Mouse (Mus musculus) hindbrain, embryonic 11.5 days (tissue): ENCODE data around the gene Klrb1. TPM values are rescaled to one million over a fixed set of nuclear protein-coding genes. Genes with fewer than 3 reads are reported as not detected.
"Not testable (repeated sequence)": the region's sequence is repeated elsewhere in the genome, so short reads cannot be mapped to it uniquely, and the experiment has no call there.

Experiments
- ATAC-seq: fragments of 200-750 bp; cut with Nextera tagmentation; 2 replicates; pipeline ENCODE4 v1.8.0; 2017; ENCODE audit warnings: mild to moderate bottlenecking, moderate TSS enrichment, moderate library complexity; ENCODE audit not compliant: low FRiP score
- DNase-seq: peaks from one replicate; pipeline ENCODE4 v3.0.0-alpha.2; 2015; ENCODE audit warnings: low spot score
- H3K27ac ChIP-seq: fragments of 300-500 bp; sonication (generic); 2 replicates; pipeline ENCODE4 v1.5.1; 2014; ENCODE audit warnings: mild to moderate bottlenecking, low read depth, low read length
- H3K27me3 ChIP-seq: fragments of 300-500 bp; sonication (generic); 2 replicates; pipeline ENCODE4 v1.6.1; 2014; ENCODE audit warnings: mild to moderate bottlenecking, low read length, moderate library complexity, mixed read lengths; ENCODE audit not compliant: control insufficient read depth, insufficient read depth
- H3K36me3 ChIP-seq: fragments of 300-500 bp; sonication (generic); 2 replicates; pipeline ENCODE4 v1.6.1; 2014; ENCODE audit warnings: mild to moderate bottlenecking, low read length, moderate library complexity, mixed read lengths; ENCODE audit not compliant: control insufficient read depth, insufficient read depth
- H3K4me1 ChIP-seq: fragments of 300-500 bp; sonication (generic); replicated peaks from 2 replicates; pipeline ENCODE4 v1.6.1; 2014; ENCODE audit warnings: low read length, mixed read lengths; ENCODE audit not compliant: control insufficient read depth, insufficient read depth
- H3K4me2 ChIP-seq: fragments of 300-500 bp; sonication (generic); replicated peaks from 2 replicates; pipeline ENCODE4 v1.6.1; 2014; ENCODE audit warnings: mild to moderate bottlenecking, low read depth, low read length
- H3K4me3 ChIP-seq: fragments of 300-500 bp; sonication (generic); 2 replicates; pipeline ENCODE4 v1.5.1; 2014; ENCODE audit warnings: low read depth, low read length
- H3K9ac ChIP-seq: fragments of 300-500 bp; sonication (generic); 2 replicates; pipeline ENCODE4 v1.6.1; 2014; ENCODE audit warnings: low read depth, low read length
- H3K9me3 ChIP-seq: fragments of 300-500 bp; sonication (generic); 2 replicates; pipeline ENCODE4 v1.6.1; 2016; ENCODE audit warnings: low read length; ENCODE audit not compliant: control insufficient read depth
- WGBS: fragments of 180-500 bp; shearing (Covaris S2); extraction: QIAGEN DNeasy Blood & Tissue Kit; methylation state at CpG from one replicate; pipeline ENCODE4 v1.1.7; 2014; 5-methylcytosine and 5-hydroxymethylcytosine counted together
- polyA plus RNA-seq: library from polyadenylated mRNA; unstranded; fragments of >200 nt; fragmentation: Nextera tagmentation; extraction: Ambion mirVana; gene quantifications from 2 replicates; pipeline ENCODE4 v1.2.1, GENCODE M21; 2014

Klrb1 gene
- not detected in 2 replicates for polyA plus RNA-seq

DNA sequence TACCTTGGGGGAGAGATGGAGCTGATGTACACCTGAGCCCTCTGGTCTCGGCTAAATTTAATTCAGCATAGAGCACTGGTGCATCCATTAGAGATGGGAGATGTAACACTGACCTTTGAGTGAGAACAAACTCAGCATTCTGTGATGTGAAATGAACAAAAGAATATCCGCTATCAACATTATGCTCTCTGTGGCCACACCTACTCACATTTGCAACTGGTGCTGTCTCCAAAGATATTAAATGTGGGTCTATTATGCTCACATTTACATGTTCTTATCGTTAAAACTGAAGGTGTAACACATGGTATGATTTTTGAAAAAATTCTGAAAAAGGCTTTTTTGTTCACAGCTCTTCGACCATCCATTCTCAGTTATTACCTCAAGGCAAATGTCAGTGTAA lies at the start of gene Klrb1:
Klrb1 (minus strand) TSS at position 101 of the 400 bp plus-strand sequence.
- WGBS, result 88% methylated on average over 4 of the region's 4 CpGs
- no peak within 1 kb of the TSS for H3K4me3 ChIP-seq
- no peaks in the 10 kb centered on the region for H3K9me3 ChIP-seq
- no peaks in the 10 kb centered on the region for H3K4me1 ChIP-seq
- H3K36me3 ChIP-seq, result no peaks in the 10 kb centered on the region
- H3K9ac ChIP-seq, result no peak within 1 kb of the TSS
- no peak within 1 kb of the TSS for H3K27ac ChIP-seq
- ATAC-seq (no peak), DNase-seq (no peak)
- no peaks in the 10 kb centered on the region for H3K27me3 ChIP-seq
- H3K4me2 ChIP-seq, result no peak within 1 kb of the TSS

- Histone ChIP-seq H3K9ac (no peak overlapping the region), H3K27me3 (no peaks in the 10 kb centered on the region), H3K9me3 (no peaks in the 10 kb centered on the region), H3K4me2 (no peak overlapping the region), H3K4me3 (no peak overlapping the region), H3K36me3 (no peaks in the 10 kb centered on the region), H3K27ac (0 out of 2 replicates have a peak overlapping the region, but pooled peaks have one; percentile 17), H3K4me1 (no peaks in the 10 kb centered on the region)
- ATAC-seq (no peak), DNase-seq (peak; percentile 38)
- WGBS, result 82% methylated on average over 10 of the region's 10 CpGs
Measured at GRCm38 (mm10) chr6:128769481-128770253, 46.8 kb upstream of the Klrb1 start.

DNA sequence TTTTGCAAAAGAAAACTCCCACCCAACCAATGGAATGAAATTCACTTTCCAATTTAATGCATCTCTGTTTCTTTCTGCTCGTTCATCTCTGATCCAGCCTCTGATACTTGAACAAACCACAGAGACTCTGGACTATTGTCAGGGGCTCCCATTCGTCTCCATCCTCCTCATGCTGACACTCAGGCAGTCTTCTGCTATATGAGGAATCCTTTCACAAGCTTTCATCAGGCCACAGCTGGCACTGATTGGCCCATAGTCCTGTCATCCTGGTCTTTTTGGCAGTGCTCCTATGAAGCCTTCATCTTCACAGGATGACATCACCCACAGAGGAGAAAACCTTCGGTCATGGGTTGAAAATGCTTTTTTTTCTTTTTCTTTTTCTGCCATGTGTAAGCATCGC lies 45.2 kb upstream of the Klrb1 start:
- ATAC-seq, result no peak
- DNase-seq, result no peak
- Histone ChIP-seq H3K27me3 (no peaks in the 10 kb centered on the region), H3K27ac (no peak overlapping the region), H3K4me1 (no peaks in the 10 kb centered on the region), H3K36me3 (no peaks in the 10 kb centered on the region), H3K4me2 (no peak overlapping the region), H3K9ac (no peak overlapping the region), H3K9me3 (no peaks in the 10 kb centered on the region), H3K4me3 (no peak overlapping the region)
- 78% methylated on average over 4 of the region's 4 CpGs for WGBS

GRCm38 (mm10) chr6:128766486-128767254 lies 43.8 kb upstream of the Klrb1 start:
- DNase-seq (peak; percentile 73), ATAC-seq (peak; percentile 26; the same call in 1 of the 2 replicates)
- not testable (repeated sequence) for H3K4me3 ChIP-seq, H3K9me3 ChIP-seq, H3K27ac ChIP-seq, H3K4me2 ChIP-seq, H3K9ac ChIP-seq, H3K27me3 ChIP-seq, H3K36me3 ChIP-seq, H3K4me1 ChIP-seq
- WGBS, result 72% methylated on average over 6 of the region's 6 CpGs

DNA sequence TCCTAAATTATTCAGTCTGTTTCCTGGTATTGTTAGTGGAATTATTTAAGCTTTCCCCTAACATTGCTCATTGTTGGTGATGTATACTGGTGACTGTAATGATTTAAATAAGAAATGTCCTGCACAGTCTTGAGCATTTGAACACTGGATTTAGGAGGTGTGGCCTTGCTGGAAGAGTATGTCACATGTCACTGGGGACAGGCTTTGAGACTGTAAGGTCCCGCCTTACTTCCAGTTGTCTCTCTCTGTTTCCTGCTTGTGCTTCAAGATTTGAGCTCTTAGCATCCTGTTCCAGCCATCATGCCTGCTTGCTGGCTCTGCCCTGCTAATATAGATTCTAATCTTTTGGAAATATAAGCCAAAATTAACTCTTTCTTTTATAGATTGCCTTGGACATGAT lies 42.4 kb upstream of the Klrb1 start:
- Histone ChIP-seq H3K9ac (no peak overlapping the region), H3K4me2 (no peak overlapping the region), H3K27ac (no peak overlapping the region), H3K27me3 (no peaks in the 10 kb centered on the region), H3K36me3 (no peaks in the 10 kb centered on the region), H3K4me1 (no peaks in the 10 kb centered on the region), H3K4me3 (no peak overlapping the region), H3K9me3 (no peaks in the 10 kb centered on the region)
- ATAC-seq (no peak), DNase-seq (no peak)
- 81% methylated on average over 1 of the region's 1 CpGs for WGBS

DNA sequence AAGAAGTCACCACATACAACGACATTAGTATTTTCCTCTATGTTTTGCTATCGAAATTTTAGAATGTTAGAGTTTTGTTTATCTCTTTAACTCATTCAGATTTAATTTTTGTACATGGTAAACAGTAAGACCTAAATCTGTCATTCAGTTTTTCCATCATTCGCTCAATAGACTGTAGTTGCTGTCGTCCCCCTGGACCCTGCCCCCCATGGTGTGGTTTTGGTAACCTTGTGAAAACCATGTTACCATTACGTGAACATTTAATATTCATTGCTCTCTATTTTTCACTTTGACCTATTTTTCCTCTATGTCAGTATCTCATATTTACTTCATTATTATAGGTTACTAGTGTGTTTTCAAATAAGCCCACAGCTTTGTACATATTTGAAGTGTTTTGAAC lies 41.7 kb upstream of the Klrb1 start:
- peak overlapping the region; percentile 9; the same call in 1 of the 2 replicates for H3K4me2 ChIP-seq
- H3K9me3 ChIP-seq, result no peaks in the 10 kb centered on the region
- no peak for DNase-seq
- H3K4me1 ChIP-seq, result no peaks in the 10 kb centered on the region
- H3K4me3 ChIP-seq, result peak overlapping the region; percentile 27
- H3K9ac ChIP-seq, result no peak overlapping the region
- WGBS, result 22% methylated on average over 5 of the region's 5 CpGs
- no peak for ATAC-seq
- no peaks in the 10 kb centered on the region for H3K36me3 ChIP-seq
- H3K27ac ChIP-seq, result no peak overlapping the region
- H3K27me3 ChIP-seq, result no peaks in the 10 kb centered on the region

GRCm38 (mm10) chr6:128763736-128764523 lies 41.1 kb upstream of the Klrb1 start:
- whole genome bisulfite sequencing, result 2% methylated on average over 30 of the region's 30 CpGs
- no peaks in the 10 kb centered on the region for H3K27me3 ChIP-seq
- no peaks in the 10 kb centered on the region for H3K9me3 ChIP-seq
- peak; percentile 90 for ATAC-seq
- peak; percentile 97 for DNase-seq
- H3K4me3 ChIP-seq, result peak overlapping the region; percentile 57
- H3K9ac ChIP-seq, result peak overlapping the region; percentile 63
- peak overlapping the region; percentile 65; the same call in 1 of the 2 replicates for H3K27ac ChIP-seq
- peak overlapping the region; percentile 59 for H3K4me2 ChIP-seq
- no peaks in the 10 kb centered on the region for H3K36me3 ChIP-seq
- H3K4me1 ChIP-seq, result no peaks in the 10 kb centered on the region

- H3K4me2 ChIP-seq, result peak overlapping the region; percentile 59; the same call in 1 of the 2 replicates
- not testable (repeated sequence) for ATAC-seq, DNase-seq, H3K27me3 ChIP-seq, H3K36me3 ChIP-seq, H3K4me1 ChIP-seq, H3K9me3 ChIP-seq, H3K9ac ChIP-seq, H3K27ac ChIP-seq
- H3K4me3 ChIP-seq, result peak overlapping the region; percentile 57
- WGBS, result 72% methylated on average over 9 of the region's 10 CpGs
Measured at GRCm38 (mm10) chr6:128762892-128763670, 40.2 kb upstream of the Klrb1 start.
